Mouse (Mus musculus) thymus, postnatal 25 days (tissue): ENCODE results near the gene Zkscan7.

Source experiments
- DNase-seq: peaks from one replicate; pipeline ENCODE4 v3.0.0; 2022

Zkscan7 gene

DNA sequence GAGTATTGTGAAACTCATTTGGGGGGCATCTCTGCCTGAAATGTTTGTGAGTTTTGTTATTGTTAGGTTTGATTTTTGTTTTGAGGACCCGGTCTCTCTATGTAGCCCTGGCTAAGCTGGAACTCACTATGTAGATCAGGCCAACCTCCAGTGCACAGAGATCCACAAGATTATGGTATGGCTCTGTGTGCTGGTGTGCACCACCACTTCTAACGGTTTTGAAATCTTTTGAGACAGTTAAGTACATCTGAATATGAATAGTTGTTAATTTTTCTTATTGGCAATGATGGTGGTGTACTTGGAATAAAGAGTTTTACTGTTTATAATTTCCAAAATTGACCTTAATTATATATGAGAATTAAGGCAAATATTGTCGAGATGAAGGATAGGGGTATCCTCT lies 37.0 kb downstream of the Zkscan7 start:
- no peak for DNase-seq

GRCm38 (mm10) chr9:122922936-122923381 lies 37.5 kb downstream of the Zkscan7 start, which contains the start of gene Zfp105:
Gene Zfp105, plus strand, starts transcription at chr9:122923072.
- DNase-seq, result peak; percentile 1

- DNase-seq, result no peak
Measured at GRCm38 (mm10) chr9:122928915-122929314, 43.4 kb downstream of the Zkscan7 start.
